Mouse (Mus musculus): ENCODE results near the gene Lin28a.
A peak's percentile ranks its signal among the peaks of the same experiment; 100 is the strongest.
"Not testable (repeated sequence)": the region's sequence is repeated elsewhere in the genome, so short reads cannot be mapped to it uniquely, and the experiment has no call there.

Gene Lin28a

GRCm38 (mm10) chr4:134018038-134018778 is 433 bp downstream of the Lin28a start:
- no peak for DNase-seq

GRCm38 (mm10) chr4:134017201-134017865 is 1.3 kb downstream of the Lin28a start:
- no peak for DNase-seq

GRCm38 (mm10) chr4:134016767-134017166 is 1.9 kb downstream of the Lin28a start:
- no peak for DNase-seq

GRCm38 (mm10) chr4:134016208-134016607 is 2.4 kb downstream of the Lin28a start:
- no peak for DNase-seq

GRCm38 (mm10) chr4:134012858-134013528 is 5.6 kb downstream of the Lin28a start:
- no peak for DNase-seq

GRCm38 (mm10) chr4:134011450-134012414 is 6.9 kb downstream of the Lin28a start:
- no peak for DNase-seq

GRCm38 (mm10) chr4:134009709-134010108 is 8.9 kb downstream of the Lin28a start:
- no peak for DNase-seq

GRCm38 (mm10) chr4:134006845-134007244 is 11.8 kb downstream of the Lin28a start:
- no peak for DNase-seq

GRCm38 (mm10) chr4:134005581-134006358 is 12.9 kb downstream of the Lin28a start:
- DNase-seq: no peak

- no peak for DNase-seq
Observed at GRCm38 (mm10) chr4:134002903-134003302, 15.7 kb downstream of the Lin28a start.

GRCm38 (mm10) chr4:134002246-134002645 is 16.4 kb downstream of the Lin28a start:
- DNase-seq: no peak

GRCm38 (mm10) chr4:134001710-134002109 is 16.9 kb downstream of the Lin28a start:
- DNase-seq: no peak

GRCm38 (mm10) chr4:134000466-134001438 is 17.9 kb downstream of the Lin28a start, which contains the start of gene Dhdds:
Dhdds (minus strand) TSS chr4:134000918.
- DNase-seq: peak; percentile 97

- DNase-seq: peak; percentile 42
Observed at GRCm38 (mm10) chr4:133994697-133995096, 23.9 kb downstream of the Lin28a start.

- DNase-seq: peak; percentile 78
Observed at GRCm38 (mm10) chr4:133991087-133991660, 27.5 kb downstream of the Lin28a start.

- peak; percentile 22 for DNase-seq
Observed at GRCm38 (mm10) chr4:133990035-133990434, 28.6 kb downstream of the Lin28a start.

GRCm38 (mm10) chr4:133988289-133988688 is 30.4 kb downstream of the Lin28a start:
- not testable (repeated sequence) for DNase-seq

- DNase-seq: no peak
Observed at GRCm38 (mm10) chr4:133982936-133983335, 35.7 kb downstream of the Lin28a start.

- no peak for DNase-seq
Observed at GRCm38 (mm10) chr4:133980496-133980895, 38.1 kb downstream of the Lin28a start.

Measured in kidney, adult 9 months (tissue).